Mouse (Mus musculus) liver, embryonic 14 days (tissue): ENCODE data around the gene Trim17. TPM values are rescaled to one million over a fixed set of nuclear protein-coding genes. Genes with fewer than 3 reads are reported as not detected.

ENCODE experiments used
- polyA plus RNA-seq: library from polyadenylated mRNA; depleted of rRNA; stranded (reverse); fragments of >200 nt; gene quantifications from 2 replicates; pipeline ENCODE4 v1.2.3, GENCODE M21; 2012; rRNA removed

The Trim17 gene
- polyA plus RNA-seq: 0.05 and 0.09 TPM in 2 replicates

GRCm38 (mm10) chr11:58954420-58955142 is at the start of gene Trim17, which contains the start of gene Hist3h2a:
Gene Trim17, plus strand, starts transcription at chr11:58954685.
Gene Hist3h2a, plus strand, starts transcription at chr11:58954685.

GRCm38 (mm10) chr11:58917745-58918366 is 36.6 kb upstream of the Trim17 start, which contains the start of gene Btnl10:
Gene Btnl10, plus strand, starts transcription at chr11:58917908.

GRCm38 (mm10) chr11:58938322-58939087 is 16.0 kb upstream of the Trim17 start, which contains the start of gene Rnf187:
Gene Rnf187, minus strand, starts transcription at chr11:58938916.

GRCm38 (mm10) chr11:58948542-58949479 is 5.7 kb upstream of the Trim17 start, which contains the start of gene Hist3h2ba:
Gene Hist3h2ba, plus strand, starts transcription at chr11:58948920.

GRCm38 (mm10) chr11:58978027-58978705 is 23.7 kb downstream of the Trim17 start, which contains the start of gene Trim11:
Gene Trim11, plus strand, starts transcription at chr11:58978093.

Other genes with a start within 250 kb of the Trim17 start
- gene Olfr318, start 230.7 kb upstream of the Trim17 start, polyA plus RNA-seq: not detected in 2 replicates
- gene Olfr317, start 215.5 kb upstream of the Trim17 start, polyA plus RNA-seq: not detected in 2 replicates
- gene Olfr316, start 202.0 kb upstream of the Trim17 start, polyA plus RNA-seq: not detected in 2 replicates
- gene Olfr315, start 181.5 kb upstream of the Trim17 start, polyA plus RNA-seq: not detected in 2 replicates
- not detected in 2 replicates for gene Olfr314, start 171.7 kb upstream of the Trim17 start, polyA plus RNA-seq
- 0.07 TPM in 1 of 2 replicates, not detected in the other for gene Fam183b, start 152.7 kb upstream of the Trim17 start, polyA plus RNA-seq
- gene Olfr313, start 139.7 kb upstream of the Trim17 start, polyA plus RNA-seq: not detected in 2 replicates
- gene Olfr312, start 125.4 kb upstream of the Trim17 start, polyA plus RNA-seq: not detected in 2 replicates
- gene Olfr311, start 115.4 kb upstream of the Trim17 start, polyA plus RNA-seq: not detected in 2 replicates
- 2.5 and 2.6 TPM in 2 replicates for gene Gm12258, start 107.5 kb upstream of the Trim17 start, polyA plus RNA-seq
- gene 2810021J22Rik, start 87.5 kb upstream of the Trim17 start, polyA plus RNA-seq: 1.6 and 1.8 TPM in 2 replicates
- gene Zfp39, start 50.5 kb upstream of the Trim17 start, polyA plus RNA-seq: 4.9 and 5.1 TPM in 2 replicates
- gene Btnl10, start 36.8 kb upstream of the Trim17 start, polyA plus RNA-seq: 17.3 and 19.1 TPM in 2 replicates
- 67.3 and 77.9 TPM in 2 replicates for gene Rnf187, start 15.8 kb upstream of the Trim17 start, polyA plus RNA-seq
- gene Hist3h2ba, start 5.8 kb upstream of the Trim17 start, polyA plus RNA-seq: 13.3 and 15.4 TPM in 2 replicates
- gene Hist3h2a, start within 50 bp of the Trim17 start, polyA plus RNA-seq: 9.3 and 10.1 TPM in 2 replicates
- gene Trim11, start 23.4 kb downstream of the Trim17 start, polyA plus RNA-seq: 7.3 and 8.5 TPM in 2 replicates
- 0.10 and 0.32 TPM in 2 replicates for gene Obscn, start 181.7 kb downstream of the Trim17 start, polyA plus RNA-seq
- 7.9 and 8.4 TPM in 2 replicates for gene Iba57, start 209.1 kb downstream of the Trim17 start, polyA plus RNA-seq
- gene Gjc2, start 228.5 kb downstream of the Trim17 start, polyA plus RNA-seq: 0.03 TPM in 2 replicates
- 36.1 and 41.5 TPM in 2 replicates for gene Guk1, start 237.5 kb downstream of the Trim17 start, polyA plus RNA-seq
- gene Mrpl55, start 247.8 kb downstream of the Trim17 start, polyA plus RNA-seq: 23.3 and 25.0 TPM in 2 replicates